In genomic region chrX:7753627-7754026, GRCm38 (mm10) we compare ENCODE assay signal across 10 mouse cellular contexts. TPM values are rescaled to one million over a fixed set of nuclear protein-coding genes. Genes with fewer than 3 reads are reported as not detected.
A peak's percentile ranks its signal among the peaks of the same experiment; 100 is the strongest.
DNase-seq lines count a peak whose midpoint lies in the region; ATAC-seq lines count a peak whose summit lies in the region.
"Had no signal": no experiment of that assay in that cellular context is flagged by ENCODE, and none has a peak within 500 bp of the region (broad histone marks: within the 10 kb centered on the region; RNA-seq: fewer than 3 reads in every experiment).

No protein-coding gene starts in this region.

- peak; percentile 89 for ATAC-seq in common myeloid progenitor, adult 5-6 weeks (replicated peaks; ENCODE audit: low read depth, poor library complexity, severe bottlenecking)
- peak; percentile 59 to 76; a peak in 3 of 4 replicates for ATAC-seq in hematopoietic stem cell, adult 5-6 weeks (replicated peaks in 1 of 2; ENCODE audit: insufficient read depth in 1 of 2, low FRiP score in 2 of 2, low TSS enrichment in 1 of 2, low read depth in 1 of 2, poor library complexity in 2 of 2, severe bottlenecking in 2 of 2)

- peak; percentile 68 for DNase-seq in NIH3T3 (ENCODE audit: low read depth)
- DNase-seq in kidney, postnatal 14 days: peak; percentile 48
- DNase-seq in lung, postnatal 10 days: peak; percentile 61
- peak; percentile 26 for DNase-seq in naive thymus-derived CD4-positive, alpha-beta T cell, adult 2 months (ENCODE audit: low read depth)
- DNase-seq in thymus, postnatal 25 days: peak; percentile 41

RNA-seq across cellular contexts. Expression of gene Ccdc120, which starts 2.9 kb away (rescaled TPM):
- total RNA-seq in common myeloid progenitor, adult 5-6 weeks (2017): 5.2 and 6.8 TPM in 2 replicates
- total RNA-seq in hematopoietic stem cell, adult 5-6 weeks (2017): 1.8 and 2.1 TPM in 2 replicates

RNA-seq across cellular contexts. Expression of gene Tfe3, which starts 8.7 kb away (rescaled TPM):
- 7.1 and 10.1 TPM in 2 replicates for total RNA-seq in common myeloid progenitor, adult 5-6 weeks (2017)
- total RNA-seq in hematopoietic stem cell, adult 5-6 weeks (2017): 9.6 and 12.4 TPM in 2 replicates

RNA-seq across cellular contexts. Expression of gene Praf2, which starts 25.4 kb away (rescaled TPM):
- total RNA-seq in common myeloid progenitor, adult 5-6 weeks (2017): 6.2 and 10.4 TPM in 2 replicates
- total RNA-seq in hematopoietic stem cell, adult 5-6 weeks (2017): 7.0 and 7.1 TPM in 2 replicates

RNA-seq across cellular contexts. Expression of gene Gm45208, which starts 31.6 kb away (rescaled TPM):
- total RNA-seq in common myeloid progenitor, adult 5-6 weeks (2017): not detected in 2 replicates
- total RNA-seq in hematopoietic stem cell, adult 5-6 weeks (2017): not detected in 2 replicates
- total RNA-seq: gastrocnemius, postnatal 10 days; heart, postnatal 14 days; layer of hippocampus, adult 8-10 months had no signal

RNA-seq across cellular contexts. Expression of gene Gripap1, which starts 35.9 kb away (rescaled TPM):
- 73.1 and 85.8 TPM in 2 replicates for total RNA-seq in common myeloid progenitor, adult 5-6 weeks (2017)
- total RNA-seq in hematopoietic stem cell, adult 5-6 weeks (2017): 48.4 TPM in 2 replicates

Comparison
In these comparisons a context has a peak if more than half of its experiments do, and no peak if none do; other contexts are left out.
1. Peak in every context shown above with its lines: DNase-seq and ATAC-seq.